ENCODE assay signal across 8 mouse cellular contexts in genomic region chr3:135280669-135281415, GRCm38 (mm10). TPM values are rescaled to one million over a fixed set of nuclear protein-coding genes. Genes with fewer than 3 reads are reported as not detected.
A peak's percentile ranks its signal among the peaks of the same experiment; 100 is the strongest.
DNase-seq lines count a peak whose midpoint lies in the region; ATAC-seq and TF ChIP-seq lines count a peak whose summit lies in the region.

Bdh2 (plus strand) TSS chr3:135281221.

- DNase-seq in 3134 (ENCODE audit: extremely low read depth, insufficient read length, low spot score): peak; percentile 66
- peak; percentile 81 for DNase-seq in adrenal gland, postnatal 14 days
- peak; percentile 78 to 87 for DNase-seq in heart, adult 18-20 months
- peak; percentile 85 for DNase-seq in kidney, adult 18-20 months
- peak; percentile 80 for DNase-seq in limb, embryonic 10.5 days (ENCODE audit: low spot score)
- peak; percentile 95 for DNase-seq in midbrain, embryonic 14.5 days
- peak; percentile 45 to 56 for DNase-seq in spleen, adult 2 months (ENCODE audit: low read depth in 1 of 2, low spot score in 2 of 2)

- H3K4me3 ChIP-seq in embryonic facial prominence, embryonic 12.5 days: peak within 1 kb of the TSS; percentile 23; the same call in 1 of the 2 replicates
- H3K4me3 ChIP-seq in limb, embryonic 10.5 days: 0 out of 2 replicates have a peak within 1 kb of the TSS, but pooled peaks have one; percentile 15
- no peak within 1 kb of the TSS for H3K4me3 ChIP-seq in midbrain, embryonic 14.5 days (replicated peaks; ENCODE audit: low read depth, low read length)
- H3K4me3 ChIP-seq in spleen, adult 2 months (ENCODE audit: extremely low read depth, insufficient read depth, insufficient read length): no peak within 1 kb of the TSS

- no peaks in the 10 kb centered on the region for H3K36me3 ChIP-seq in embryonic facial prominence, embryonic 12.5 days
- no peaks in the 10 kb centered on the region for H3K36me3 ChIP-seq in limb, embryonic 10.5 days
- no peaks in the 10 kb centered on the region for H3K36me3 ChIP-seq in midbrain, embryonic 14.5 days (ENCODE audit: control insufficient read depth, insufficient read depth, low read length)
- no peaks in the 10 kb centered on the region for H3K36me3 ChIP-seq in spleen, adult 2 months (ENCODE audit: control insufficient read depth, insufficient read depth, low read length)

- peak; percentile 68; the same call in 1 of the 2 replicates for TF ChIP-seq CTCF in spleen, adult 2 months (IDR thresholded peaks at IDR 0.05; ENCODE audit: extremely low read depth, insufficient read depth, insufficient read length, insufficient replicate concordance)

- peak within 1 kb of the TSS; percentile 32 for H3K4me2 ChIP-seq in embryonic facial prominence, embryonic 12.5 days (replicated peaks)
- H3K4me2 ChIP-seq in midbrain, embryonic 14.5 days (ENCODE audit: low read length): 0 out of 2 replicates have a peak within 1 kb of the TSS, but pooled peaks have one; percentile 0

- no peaks in the 10 kb centered on the region for H3K27me3 ChIP-seq in embryonic facial prominence, embryonic 12.5 days
- H3K27me3 ChIP-seq in limb, embryonic 10.5 days (ENCODE audit: low read depth, poor library complexity, severe bottlenecking): no peaks in the 10 kb centered on the region
- H3K27me3 ChIP-seq in midbrain, embryonic 14.5 days (ENCODE audit: control insufficient read depth, insufficient read depth, low read length): no peaks in the 10 kb centered on the region
- no peaks in the 10 kb centered on the region for H3K27me3 ChIP-seq in spleen, adult 2 months (ENCODE audit: control insufficient read depth, insufficient read depth, low read length)

- peak within 1 kb of the TSS; percentile 40 for H3K9ac ChIP-seq in embryonic facial prominence, embryonic 12.5 days
- peak within 1 kb of the TSS; percentile 29 for H3K9ac ChIP-seq in midbrain, embryonic 14.5 days (replicated peaks; ENCODE audit: low read length)

- H3K27ac ChIP-seq in embryonic facial prominence, embryonic 12.5 days: no peak within 1 kb of the TSS; the same call in 1 of the 2 replicates
- peak within 1 kb of the TSS; percentile 90 for H3K27ac ChIP-seq in limb, embryonic 10.5 days
- peak within 1 kb of the TSS; percentile 32 for H3K27ac ChIP-seq in midbrain, embryonic 14.5 days (replicated peaks; ENCODE audit: low read depth, low read length)
- no peak within 1 kb of the TSS for H3K27ac ChIP-seq in spleen, adult 2 months (ENCODE audit: insufficient read depth, low read length)

- no peak for TF ChIP-seq POLR2A in spleen, adult 2 months (IDR thresholded peaks at IDR 0.05; ENCODE audit: low read depth, low read length)

- ATAC-seq in embryonic facial prominence, embryonic 12.5 days (ENCODE audit: insufficient number of reproducible peaks, insufficient read depth, low FRiP score, low TSS enrichment): peak; percentile 74
- peak; percentile 84 for ATAC-seq in midbrain, embryonic 14.5 days (ENCODE audit: low FRiP score, low TSS enrichment)

- 23% methylated on average over 14 of the region's 14 CpGs for WGBS in embryonic facial prominence, embryonic 12.5 days
- 28% methylated on average over 14 of the region's 14 CpGs for WGBS in limb, embryonic 10.5 days
- 24% methylated on average over 14 of the region's 14 CpGs for WGBS in midbrain, embryonic 14.5 days
- 32% methylated on average over 14 of the region's 14 CpGs for WGBS in spleen, adult 2 months

- no peaks in the 10 kb centered on the region for H3K4me1 ChIP-seq in embryonic facial prominence, embryonic 12.5 days
- peaks cover 5% of the 10 kb centered on the region; the same call in 1 of the 2 replicates for H3K4me1 ChIP-seq in limb, embryonic 10.5 days
- 0 out of 2 replicates have a peak, but pooled peaks cover 3% of the 10 kb centered on the region for H3K4me1 ChIP-seq in midbrain, embryonic 14.5 days (ENCODE audit: control insufficient read depth, insufficient read depth, low read length)
- H3K4me1 ChIP-seq in spleen, adult 2 months (ENCODE audit: control insufficient read depth, insufficient read depth, insufficient read length): no peaks in the 10 kb centered on the region

- H3K9me3 ChIP-seq in embryonic facial prominence, embryonic 12.5 days: no peaks in the 10 kb centered on the region
- no peaks in the 10 kb centered on the region for H3K9me3 ChIP-seq in limb, embryonic 10.5 days (replicated peaks)
- no peaks in the 10 kb centered on the region for H3K9me3 ChIP-seq in midbrain, embryonic 14.5 days (ENCODE audit: control insufficient read depth, low read length)

RNA-seq across cellular contexts. Expression of gene Bdh2, which starts in this region (rescaled TPM):
- 3.0 and 4.1 TPM in 2 replicates for total RNA-seq in adrenal gland, postnatal 14 days (2021)
- 19.7 and 25.3 TPM in 2 replicates for polyA plus RNA-seq in embryonic facial prominence, embryonic 12.5 days (2016; fragmentation: Nextera tagmentation; extraction: Ambion mirVana)
- total RNA-seq in heart, adult 18-20 months (2021): 1 to 10 TPM; 3.2 to 4.6 TPM
- polyA plus RNA-seq in limb, embryonic 10.5 days (2016; fragmentation: Nextera tagmentation; extraction: Ambion mirVana): 3.6 and 6.1 TPM in 2 replicates
- 3.8 and 4.7 TPM in 2 replicates for polyA plus RNA-seq in midbrain, embryonic 14.5 days (2014; fragmentation: Nextera tagmentation; extraction: Ambion mirVana)
- polyA plus RNA-seq in spleen, adult 2 months (2012; rRNA removed): 0.20 TPM in 1 of 2 replicates, not detected in the other

Comparison
In these comparisons a context has a peak if more than half of its experiments do, and no peak if none do; other contexts are left out.
1. Peak in DNase-seq in spleen, adult 2 months; RNA of the gene not detected or under 1 TPM.
2. H3K27ac ChIP-seq: peak in limb, embryonic 10.5 days (single experiment) and midbrain, embryonic 14.5 days (single experiment); none in embryonic facial prominence, embryonic 12.5 days (single experiment) and spleen, adult 2 months (single experiment).
3. H3K4me3 ChIP-seq: peak in embryonic facial prominence, embryonic 12.5 days (single experiment) and limb, embryonic 10.5 days (single experiment); none in midbrain, embryonic 14.5 days (single experiment) and spleen, adult 2 months (single experiment).
4. Peak in every context shown above with its lines, with median percentiles within 50 percentile points of each other: DNase-seq.